Comparison of ENCODE assay signal across 7 mouse cellular contexts in the genomic region with DNA sequence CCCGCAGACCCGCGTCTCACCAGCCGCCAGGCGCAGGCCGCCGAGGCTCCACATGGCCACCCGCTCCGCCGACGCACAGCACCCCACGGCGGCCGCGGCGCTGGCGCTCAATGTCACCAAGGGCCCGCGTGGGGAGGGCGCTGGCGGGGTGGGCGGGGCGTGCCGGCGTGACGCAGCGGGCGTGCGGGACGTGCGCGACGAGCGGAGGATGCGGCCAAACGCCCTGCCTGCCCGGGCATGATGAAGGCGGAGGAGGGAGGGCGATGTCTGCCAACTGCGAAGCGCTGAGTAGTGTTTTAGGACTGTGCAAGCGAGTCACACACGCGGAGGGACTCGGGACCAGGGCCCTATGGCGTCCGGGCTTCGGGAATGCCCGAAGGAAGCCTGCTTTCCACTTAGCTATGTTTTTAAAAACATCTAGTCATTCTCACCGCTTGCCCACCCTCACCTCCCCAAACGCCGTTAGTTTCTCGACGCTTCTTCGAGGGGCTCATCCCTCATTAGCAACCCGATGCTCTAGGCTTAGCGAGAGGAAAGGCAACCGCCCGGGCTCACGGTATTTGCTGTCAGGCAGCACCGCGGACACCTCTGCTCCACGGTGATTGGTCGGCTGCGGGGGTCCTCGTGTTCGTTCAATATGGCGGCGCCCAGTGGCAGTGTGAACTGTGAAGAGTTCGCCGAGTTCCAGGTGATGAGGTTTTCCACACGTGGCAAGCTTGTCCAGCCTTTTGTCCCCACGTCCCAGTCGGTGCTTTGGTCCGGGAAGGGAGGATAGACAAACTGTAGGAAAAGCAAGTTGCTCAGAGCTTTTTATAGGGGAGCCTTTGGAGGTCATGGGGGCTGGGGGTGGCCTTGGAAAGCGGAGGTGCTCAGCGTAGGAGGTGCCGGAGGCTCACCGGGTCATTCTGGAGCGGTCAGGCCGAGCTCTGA. TPM values are rescaled to one million over a fixed set of nuclear protein-coding genes. Genes with fewer than 3 reads are reported as not detected.
DNase-seq lines count a peak whose midpoint lies in the region; ATAC-seq lines count a peak whose summit lies in the region.

Fam162a (minus strand) TSS at position 145 of the 930 bp plus-strand sequence.
Ccdc58 (plus strand) TSS at position 236 of the 930 bp plus-strand sequence.

- no peaks in the 10 kb centered on the region for H3K36me3 ChIP-seq in embryonic facial prominence, embryonic 11.5 days (replicated peaks; ENCODE audit: control insufficient read depth, insufficient read depth, low read depth, low read length)
- H3K36me3 ChIP-seq in limb, embryonic 11.5 days (ENCODE audit: control insufficient read depth, insufficient read depth, low read length) = no peaks in the 10 kb centered on the region
- no peaks in the 10 kb centered on the region for H3K36me3 ChIP-seq in midbrain, embryonic 14.5 days (ENCODE audit: control insufficient read depth, insufficient read depth, low read length)

- ATAC-seq in embryonic facial prominence, embryonic 11.5 days (replicated peaks; ENCODE audit: insufficient number of reproducible peaks, low FRiP score, low TSS enrichment, low read depth) = peak; percentile 94
- peak; percentile 96 for ATAC-seq in limb, embryonic 11.5 days (ENCODE audit: insufficient number of reproducible peaks, low FRiP score, low TSS enrichment, low read depth)
- peak; percentile 97 for ATAC-seq in midbrain, embryonic 14.5 days (ENCODE audit: low FRiP score, low TSS enrichment)

- no peaks in the 10 kb centered on the region for H3K27me3 ChIP-seq in embryonic facial prominence, embryonic 11.5 days (ENCODE audit: control insufficient read depth, insufficient read depth, low read length)
- no peaks in the 10 kb centered on the region for H3K27me3 ChIP-seq in limb, embryonic 11.5 days (ENCODE audit: control insufficient read depth, insufficient read depth, low read length)
- H3K27me3 ChIP-seq in midbrain, embryonic 14.5 days (ENCODE audit: control insufficient read depth, insufficient read depth, low read length) = no peaks in the 10 kb centered on the region

- peak within 1 kb of the TSS; percentile 87 for H3K9ac ChIP-seq in embryonic facial prominence, embryonic 11.5 days (replicated peaks; ENCODE audit: low read length)
- H3K9ac ChIP-seq in limb, embryonic 11.5 days (ENCODE audit: low read length) = peak within 1 kb of the TSS; percentile 70
- peak within 1 kb of the TSS; percentile 84 for H3K9ac ChIP-seq in midbrain, embryonic 14.5 days (replicated peaks; ENCODE audit: low read length)

- WGBS in embryonic facial prominence, embryonic 11.5 days = under 1% methylated on average over 81 of the region's 81 CpGs
- WGBS in limb, embryonic 11.5 days = under 1% methylated on average over 74 of the region's 81 CpGs
- under 1% methylated on average over 76 of the region's 81 CpGs for WGBS in midbrain, embryonic 14.5 days

- peak; percentile 96 for DNase-seq in adrenal gland, postnatal 14 days
- DNase-seq in embryonic facial prominence, embryonic 11.5 days (ENCODE audit: low spot score) = peak; percentile 92
- peak; percentile 99 for DNase-seq in heart, adult 11 months
- peak; percentile 94 for DNase-seq in kidney, adult 18-20 months
- DNase-seq in limb, embryonic 11.5 days (ENCODE audit: low spot score) = peak; percentile 94
- DNase-seq in midbrain, embryonic 14.5 days = peak; percentile 95
- DNase-seq in spleen, adult 18-20 months = peak; percentile 84 to 90

- no peaks in the 10 kb centered on the region for H3K4me1 ChIP-seq in embryonic facial prominence, embryonic 11.5 days (ENCODE audit: control insufficient read depth, insufficient read depth, low read length)
- H3K4me1 ChIP-seq in limb, embryonic 11.5 days (ENCODE audit: control insufficient read depth, insufficient read depth, low read length) = 0 out of 2 replicates have a peak, but pooled peaks cover 2% of the 10 kb centered on the region
- H3K4me1 ChIP-seq in midbrain, embryonic 14.5 days (ENCODE audit: control insufficient read depth, insufficient read depth, low read length) = peaks cover 21% of the 10 kb centered on the region

- H3K4me3 ChIP-seq in embryonic facial prominence, embryonic 11.5 days (ENCODE audit: low read depth, low read length) = peak within 1 kb of the TSS; percentile 76
- H3K4me3 ChIP-seq in limb, embryonic 11.5 days (ENCODE audit: low read depth, low read length) = peak within 1 kb of the TSS; percentile 65
- peak within 1 kb of the TSS; percentile 76 for H3K4me3 ChIP-seq in midbrain, embryonic 14.5 days (replicated peaks; ENCODE audit: low read depth, low read length)

- peak within 1 kb of the TSS; percentile 97 for H3K27ac ChIP-seq in embryonic facial prominence, embryonic 11.5 days (replicated peaks; ENCODE audit: low read depth, low read length)
- H3K27ac ChIP-seq in limb, embryonic 11.5 days (replicated peaks; ENCODE audit: low read depth, low read length) = peak within 1 kb of the TSS; percentile 86
- H3K27ac ChIP-seq in midbrain, embryonic 14.5 days (replicated peaks; ENCODE audit: low read depth, low read length) = peak within 1 kb of the TSS; percentile 99

- no peaks in the 10 kb centered on the region for H3K9me3 ChIP-seq in embryonic facial prominence, embryonic 11.5 days (replicated peaks; ENCODE audit: control insufficient read depth, low read length)
- no peaks in the 10 kb centered on the region for H3K9me3 ChIP-seq in limb, embryonic 11.5 days (ENCODE audit: control insufficient read depth, low read length)
- H3K9me3 ChIP-seq in midbrain, embryonic 14.5 days (ENCODE audit: control insufficient read depth, low read length) = no peaks in the 10 kb centered on the region

- H3K4me2 ChIP-seq in embryonic facial prominence, embryonic 11.5 days (ENCODE audit: low read depth, low read length) = peak within 1 kb of the TSS; percentile 45
- H3K4me2 ChIP-seq in limb, embryonic 11.5 days (ENCODE audit: low read depth, severe bottlenecking) = peak within 1 kb of the TSS; percentile 59
- H3K4me2 ChIP-seq in midbrain, embryonic 14.5 days (ENCODE audit: low read length) = peak within 1 kb of the TSS; percentile 83

RNA-seq across cellular contexts. Expression of gene Fam162a, which starts in this region (rescaled TPM):
- 206 and 210 TPM in 2 replicates for total RNA-seq in adrenal gland, postnatal 14 days (2021)
- 339 and 341 TPM in 2 replicates for polyA plus RNA-seq in embryonic facial prominence, embryonic 11.5 days (2014; fragmentation: Nextera tagmentation; extraction: Ambion mirVana)
- 339 and 359 TPM in 2 replicates for polyA plus RNA-seq in limb, embryonic 11.5 days (2014; fragmentation: Nextera tagmentation; extraction: Ambion mirVana)
- 126 and 132 TPM in 2 replicates for polyA plus RNA-seq in midbrain, embryonic 14.5 days (2014; fragmentation: Nextera tagmentation; extraction: Ambion mirVana)

RNA-seq across cellular contexts. Expression of gene Ccdc58, which starts in this region (rescaled TPM):
- total RNA-seq in adrenal gland, postnatal 14 days (2021) = 50.9 and 54.6 TPM in 2 replicates
- polyA plus RNA-seq in embryonic facial prominence, embryonic 11.5 days (2014; fragmentation: Nextera tagmentation; extraction: Ambion mirVana) = 104 and 113 TPM in 2 replicates
- 108 and 115 TPM in 2 replicates for polyA plus RNA-seq in limb, embryonic 11.5 days (2014; fragmentation: Nextera tagmentation; extraction: Ambion mirVana)
- 27.7 and 29.7 TPM in 2 replicates for polyA plus RNA-seq in midbrain, embryonic 14.5 days (2014; fragmentation: Nextera tagmentation; extraction: Ambion mirVana)

Comparison
In these comparisons a context has a peak if more than half of its experiments do, and no peak if none do; other contexts are left out.
1. Peak in every context shown above with its lines: DNase-seq, ATAC-seq, H3K4me3 ChIP-seq and H3K27ac ChIP-seq.